Mouse (Mus musculus) Patski (cell line): ENCODE data around the gene Gsk3b. TPM values are rescaled to one million over a fixed set of nuclear protein-coding genes. Genes with fewer than 3 reads are reported as not detected.
A peak's percentile ranks its signal among the peaks of the same experiment; 100 is the strongest.

Experiments
- ATAC-seq: fragments of 100-300 bp; one replicate; pipeline ENCODE4 v1.8.0; 2021
- CTCF ChIA-PET: fragments of 350-600 bp; sonication (Branson Sonifier 250); formaldehyde crosslinking; loops from one replicate; lab custom pipeline; 2022; ENCODE audit warnings: inconsistent platforms; lab: Charles Lee
- POLR2A ChIA-PET: fragments of 350-600 bp; sonication (Branson Sonifier 250); formaldehyde crosslinking; loops from one replicate; lab custom pipeline; 2022; ENCODE audit warnings: antibody characterized with exemption, inconsistent platforms; lab: Charles Lee
- DNase-seq: peaks from one replicate; pipeline ENCODE4 v3.0.0-alpha.2; 2011; ENCODE audit warnings: low read depth, low spot score
- H3K27me3 ChIP-seq: fragments of 371-371 bp; one replicate; pipeline ENCODE4 v1.5.1; 2021
- CTCF ChIP-seq: fragments of 100-300 bp; IDR thresholded peaks from one replicate; pipeline ENCODE4 v1.5.1; 2021
- in situ Hi-C: fragments of 300-500 bp; cut with MboI; formaldehyde crosslinking; loops from 3 replicates; pipeline ENCODE4 v1.11.1; 2018; ENCODE audit warnings: low pct_unique_long_range_greater_than_20kb, mixed read lengths
- polyA plus RNA-seq: library from polyadenylated mRNA; unstranded; gene quantifications from one replicate; pipeline ENCODE4 v1.2.3, GENCODE M21; 2021

The Gsk3b gene
- polyA plus RNA-seq, 1 experiment from 2014 or later, result 43.9 TPM

GRCm38 (mm10) chr16:38131756-38132155 is 43.0 kb downstream of the Gsk3b start:
- in situ Hi-C loops, result no loop called here
- DNase-seq, result no peak
- TF ChIP-seq CTCF, result no peak
- no peak for ATAC-seq
- ChIA-PET CTCF (interaction anchor here (1.1 to 2.6 kb wide), 2 partner anchors 10 to 39 kb away, joined by 3 to 7 read pairs; no protein-coding TSS in a partner anchor), POLR2A (interaction anchor here (0.9 kb wide), 1 partner anchor 42 kb away, joined by 3 read pairs; no protein-coding TSS in a partner anchor)
- H3K27me3 ChIP-seq, result no peaks in the 10 kb centered on the region

GRCm38 (mm10) chr16:38132210-38132609 is 43.4 kb downstream of the Gsk3b start:
- no peak for DNase-seq
- ChIA-PET POLR2A (interaction anchor here (0.7 to 0.9 kb wide), 2 partner anchors 18 to 42 kb away, joined by 3 read pairs; no protein-coding TSS in a partner anchor), CTCF (interaction anchor here (1.1 to 2.6 kb wide), 2 partner anchors 11 to 39 kb away, joined by 3 to 7 read pairs; no protein-coding TSS in a partner anchor)
- no peak for ATAC-seq
- no peak for TF ChIP-seq CTCF
- in situ Hi-C loops, result no loop called here
- no peaks in the 10 kb centered on the region for H3K27me3 ChIP-seq

GRCm38 (mm10) chr16:38137296-38137695 is 48.5 kb downstream of the Gsk3b start:
- ATAC-seq, result no peak
- ChIA-PET POLR2A (no interaction called here), CTCF (interaction anchor here (1.1 to 1.8 kb wide), 5 partner anchors 11 to 46 kb away, joined by 3 to 5 read pairs (median 3); no protein-coding TSS in a partner anchor)

GRCm38 (mm10) chr16:38144898-38145297 is 56.1 kb downstream of the Gsk3b start:
- POLR2A ChIA-PET, result interaction anchor here (0.6 kb wide), 1 partner anchor 15 kb away, joined by 8 read pairs; no protein-coding TSS in a partner anchor
- in situ Hi-C loops, result loop anchor here (5.0 kb wide), 1 partner anchor 48 kb away; no protein-coding TSS in a partner anchor
- no peak for ATAC-seq
- H3K27me3 ChIP-seq, result no peaks in the 10 kb centered on the region
- TF ChIP-seq CTCF, result no peak
- CTCF ChIA-PET, result interaction anchor here (1.0 kb wide), 1 partner anchor 10 kb away, joined by 3 read pairs; no protein-coding TSS in a partner anchor
- DNase-seq, result no peak

More at GRCm38 (mm10) chr16:38137296-38137695, 48.5 kb downstream of the Gsk3b start:
- no peaks in the 10 kb centered on the region for H3K27me3 ChIP-seq
- in situ Hi-C loops, result no loop called here
- TF ChIP-seq CTCF, result peak; percentile 31
- no peak for DNase-seq

- ATAC-seq (no peak), DNase-seq (no peak)
- in situ Hi-C loops, result no loop called here
- ChIA-PET POLR2A (interaction anchor here (0.6 to 1.2 kb wide), 2 partner anchors 12 to 28 kb away, joined by 3 read pairs; no protein-coding TSS in a partner anchor), CTCF (interaction anchor here (1.3 to 1.5 kb wide), 2 partner anchors 14 to 20 kb away, joined by 3 to 5 read pairs; no protein-coding TSS in a partner anchor)
- TF ChIP-seq CTCF, result no peak
- no peaks in the 10 kb centered on the region for H3K27me3 ChIP-seq
These were observed 61.8 kb downstream of the Gsk3b start for GRCm38 (mm10) chr16:38150555-38150954.

- TF ChIP-seq CTCF, result no peak
- H3K27me3 ChIP-seq, result no peaks in the 10 kb centered on the region
- ChIA-PET POLR2A (interaction anchor here (0.9 kb wide), 1 partner anchor 22 kb away, joined by 3 read pairs; no protein-coding TSS in a partner anchor), CTCF (no interaction called here)
- in situ Hi-C loops, result no loop called here
- DNase-seq (no peak), ATAC-seq (no peak)
These were observed 69.2 kb downstream of the Gsk3b start for GRCm38 (mm10) chr16:38157854-38158622.

GRCm38 (mm10) chr16:38162019-38162418 is 73.2 kb downstream of the Gsk3b start:
- no peak for DNase-seq
- CTCF ChIA-PET, result interaction anchor here (1.9 kb wide), 1 partner anchor 35 kb away, joined by 6 read pairs; no protein-coding TSS in a partner anchor
- no peak for ATAC-seq
- in situ Hi-C loops, result no loop called here
- H3K27me3 ChIP-seq, result no peaks in the 10 kb centered on the region
- POLR2A ChIA-PET, result no interaction called here
- no peak for TF ChIP-seq CTCF

- DNase-seq, result no peak
- TF ChIP-seq CTCF, result no peak
- POLR2A ChIA-PET, result interaction anchor here (0.6 kb wide), 2 partner anchors 25 to 55 kb away, joined by 3 read pairs; no protein-coding TSS in a partner anchor
- CTCF ChIA-PET, result no interaction called here
- ATAC-seq, result no peak
- in situ Hi-C loops, result no loop called here
- H3K27me3 ChIP-seq, result no peaks in the 10 kb centered on the region
These were observed 76.2 kb downstream of the Gsk3b start for GRCm38 (mm10) chr16:38164811-38165591.

- POLR2A ChIA-PET, result interaction anchor here (1.1 kb wide), 1 partner anchor 21 kb away, joined by 9 read pairs; no protein-coding TSS in a partner anchor
These were observed 80.2 kb downstream of the Gsk3b start for GRCm38 (mm10) chr16:38168971-38169370.

GRCm38 (mm10) chr16:38179150-38179549 is 90.3 kb downstream of the Gsk3b start:
- ChIA-PET CTCF (no interaction called here), POLR2A (no interaction called here)
- ATAC-seq (no peak), DNase-seq (no peak)
- no peaks in the 10 kb centered on the region for H3K27me3 ChIP-seq
- no peak for TF ChIP-seq CTCF
- in situ Hi-C loops, result no loop called here

More at GRCm38 (mm10) chr16:38168971-38169370, 80.2 kb downstream of the Gsk3b start:
- in situ Hi-C loops, result no loop called here
- no peak for TF ChIP-seq CTCF
- DNase-seq (no peak), ATAC-seq (no peak)
- no peaks in the 10 kb centered on the region for H3K27me3 ChIP-seq
- CTCF ChIA-PET, result interaction anchor here (0.8 to 1.4 kb wide), 2 partner anchors 31 to 81 kb away, joined by 3 read pairs; no protein-coding TSS in a partner anchor
